Mouse (Mus musculus) neural tube, embryonic 11.5 days (tissue): ENCODE data around the gene Slc5a8. TPM values are rescaled to one million over a fixed set of nuclear protein-coding genes. Genes with fewer than 3 reads are reported as not detected.

ENCODE experiments used
- ATAC-seq: fragments of 200-750 bp; cut with Nextera tagmentation; 2 replicates; pipeline ENCODE4 v1.8.0; 2017; ENCODE audit warnings: moderate number of reproducible peaks, mild to moderate bottlenecking, moderate TSS enrichment, moderate library complexity; ENCODE audit not compliant: insufficient read depth, low FRiP score, low TSS enrichment
- DNase-seq: peaks from one replicate; pipeline ENCODE4 v3.0.0-alpha.2; 2015; ENCODE audit warnings: low spot score
- H3K27ac ChIP-seq: fragments of 300-500 bp; sonication (generic); 2 replicates; pipeline ENCODE4 v1.5.1; 2014; ENCODE audit warnings: low read depth, mild to moderate bottlenecking, low read length
- H3K27me3 ChIP-seq: fragments of 300-500 bp; sonication (generic); 2 replicates; pipeline ENCODE4 v1.6.1; 2014; ENCODE audit warnings: mild to moderate bottlenecking, low read length, mixed read lengths; ENCODE audit not compliant: control insufficient read depth, insufficient read depth
- H3K36me3 ChIP-seq: fragments of 300-500 bp; sonication (generic); 2 replicates; pipeline ENCODE4 v1.6.1; 2014; ENCODE audit warnings: mild to moderate bottlenecking, low read length, moderate library complexity, mixed read lengths; ENCODE audit not compliant: control insufficient read depth, insufficient read depth
- H3K4me1 ChIP-seq: fragments of 300-500 bp; sonication (generic); 2 replicates; pipeline ENCODE4 v1.6.1; 2014; ENCODE audit warnings: low read length, mixed read lengths; ENCODE audit not compliant: control insufficient read depth, insufficient read depth
- H3K4me2 ChIP-seq: fragments of 300-500 bp; sonication (generic); 2 replicates; pipeline ENCODE4 v1.6.1; 2014; ENCODE audit warnings: low read depth, mild to moderate bottlenecking, moderate library complexity
- H3K4me3 ChIP-seq: fragments of 300-500 bp; sonication (generic); 2 replicates; pipeline ENCODE4 v1.5.1; 2014; ENCODE audit warnings: low read depth, low read length
- H3K9ac ChIP-seq: fragments of 300-500 bp; sonication (generic); 2 replicates; pipeline ENCODE4 v1.6.1; 2014; ENCODE audit warnings: mild to moderate bottlenecking, low read length
- H3K9me3 ChIP-seq: fragments of 300-500 bp; sonication (generic); 2 replicates; pipeline ENCODE4 v1.6.1; 2016; ENCODE audit warnings: low read length; ENCODE audit not compliant: control insufficient read depth
- WGBS: fragments of 180-500 bp; shearing (Covaris S2); extraction: QIAGEN DNeasy Blood & Tissue Kit; methylation state at CpG from one replicate; pipeline ENCODE4 v1.1.7; 2014; 5-methylcytosine and 5-hydroxymethylcytosine counted together
- polyA plus RNA-seq: library from polyadenylated mRNA; unstranded; fragments of >200 nt; fragmentation: Nextera tagmentation; extraction: Ambion mirVana; gene quantifications from 2 replicates; pipeline ENCODE4 v1.2.1, GENCODE M21; 2014

Gene Slc5a8
- polyA plus RNA-seq, 1 experiment from 2014 or later, result 0.07 TPM

DNA sequence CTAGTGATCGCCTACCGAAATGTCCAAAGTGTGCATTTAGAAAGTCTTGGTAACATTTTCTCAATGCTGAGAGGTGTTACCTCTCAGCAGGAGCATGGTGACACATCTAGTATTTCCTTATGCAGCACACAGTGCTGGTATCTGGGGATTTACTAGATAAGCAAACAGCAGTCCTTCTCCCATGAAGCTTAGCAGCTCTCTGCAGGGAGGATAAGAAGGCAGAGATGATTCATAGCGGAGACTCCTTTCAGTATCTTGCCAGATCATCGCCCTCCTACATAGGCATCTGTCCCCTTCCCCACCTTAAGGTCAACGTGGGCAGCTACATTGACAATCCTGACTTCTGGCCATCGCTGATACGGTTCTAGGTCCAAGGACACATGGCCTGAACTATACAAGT lies 8.4 kb upstream of the Slc5a8 start:
- no peak for DNase-seq
- Histone ChIP-seq H3K4me2 (no peak overlapping the region), H3K9me3 (no peaks in the 10 kb centered on the region), H3K27ac (no peak overlapping the region), H3K4me1 (no peaks in the 10 kb centered on the region), H3K4me3 (no peak overlapping the region), H3K27me3 (no peaks in the 10 kb centered on the region), H3K36me3 (no peaks in the 10 kb centered on the region), H3K9ac (no peak overlapping the region)
- 88% methylated on average over 7 of the region's 7 CpGs for WGBS
- no peak for ATAC-seq

DNA sequence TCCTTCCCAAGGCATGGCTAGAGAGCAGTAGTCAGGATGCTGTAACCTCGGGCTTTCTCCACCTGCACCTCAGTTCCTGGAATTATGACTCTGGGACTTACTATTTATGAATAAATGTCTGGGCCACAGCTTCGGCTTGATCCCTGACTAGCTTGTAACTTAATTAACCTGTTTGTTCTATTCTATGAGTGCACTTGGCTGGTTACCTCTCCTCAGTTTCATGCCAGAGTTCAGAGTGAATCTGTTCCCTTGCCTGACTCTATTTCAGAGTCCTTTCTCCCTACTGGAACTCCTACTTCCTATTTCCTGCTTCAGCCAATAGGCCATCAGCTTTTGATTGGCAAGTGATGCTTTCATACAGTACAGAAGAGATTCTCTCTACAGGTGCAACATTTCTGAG lies 2.1 kb upstream of the Slc5a8 start:
- DNase-seq, result no peak
- 82% methylated on average over 2 of the region's 2 CpGs for WGBS
- Histone ChIP-seq H3K27ac (no peak overlapping the region), H3K4me2 (no peak overlapping the region), H3K27me3 (peaks cover 15% of the 10 kb centered on the region), H3K9me3 (no peaks in the 10 kb centered on the region), H3K4me1 (peaks cover 5% of the 10 kb centered on the region; the same call in 1 of the 2 replicates), H3K36me3 (no peaks in the 10 kb centered on the region), H3K4me3 (no peak overlapping the region), H3K9ac (no peak overlapping the region)
- ATAC-seq, result no peak

DNA sequence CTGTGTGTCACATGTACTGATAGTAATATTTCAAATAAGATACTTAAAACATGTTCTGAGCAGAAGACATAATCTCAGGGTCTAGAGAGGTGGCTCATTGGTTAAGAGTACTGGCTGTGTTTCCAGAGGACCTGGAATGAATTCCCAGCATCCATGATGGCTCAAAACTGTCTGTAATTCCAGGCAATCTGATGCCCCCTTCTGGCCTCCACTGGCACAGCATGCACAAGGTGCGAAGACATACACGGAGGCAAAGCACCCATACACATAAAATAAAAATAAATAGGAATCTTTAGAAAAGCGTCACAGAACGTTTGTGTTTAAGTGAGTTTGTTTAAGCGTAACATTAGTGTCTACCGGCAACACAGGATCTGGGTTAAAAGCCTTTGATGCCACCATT lies 956 bp upstream of the Slc5a8 start:
- peaks cover 5% of the 10 kb centered on the region; the same call in 1 of the 2 replicates for H3K4me1 ChIP-seq
- no peak overlapping the region for H3K27ac ChIP-seq
- WGBS, result 77% methylated on average over 6 of the region's 6 CpGs
- DNase-seq, result no peak
- H3K9me3 ChIP-seq, result no peaks in the 10 kb centered on the region
- no peak overlapping the region for H3K9ac ChIP-seq
- peaks cover 15% of the 10 kb centered on the region for H3K27me3 ChIP-seq
- ATAC-seq, result no peak
- H3K36me3 ChIP-seq, result no peaks in the 10 kb centered on the region
- no peak overlapping the region for H3K4me3 ChIP-seq
- no peak overlapping the region for H3K4me2 ChIP-seq

DNA sequence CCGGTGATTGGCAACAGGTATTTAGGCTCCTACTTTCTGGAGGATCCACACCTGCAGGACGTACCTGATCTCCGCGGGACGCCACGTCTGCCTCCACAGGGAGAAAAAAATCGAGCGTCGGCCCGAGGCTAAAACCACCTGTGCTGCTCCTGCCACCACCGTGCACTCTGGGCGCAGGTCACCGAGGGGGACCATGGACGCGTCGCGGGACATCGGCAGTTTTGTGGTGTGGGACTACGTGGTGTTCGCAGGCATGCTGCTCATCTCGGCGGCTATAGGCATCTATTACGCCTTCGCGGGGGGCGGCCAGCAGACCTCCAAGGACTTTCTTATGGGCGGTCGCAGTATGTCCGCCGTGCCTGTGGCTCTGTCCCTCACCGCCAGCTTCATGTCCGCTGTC lies 322 bp downstream of the Slc5a8 start:
- Histone ChIP-seq H3K27me3 (peaks cover 15% of the 10 kb centered on the region), H3K4me1 (peaks cover 5% of the 10 kb centered on the region; the same call in 1 of the 2 replicates), H3K4me3 (peak overlapping the region; percentile 16; the same call in 1 of the 2 replicates), H3K9me3 (no peaks in the 10 kb centered on the region), H3K9ac (no peak overlapping the region), H3K27ac (no peak overlapping the region), H3K4me2 (peak overlapping the region; percentile 39), H3K36me3 (no peaks in the 10 kb centered on the region)
- WGBS, result 2% methylated on average over 32 of the region's 32 CpGs
- ATAC-seq, result no peak
- DNase-seq, result no peak

DNA sequence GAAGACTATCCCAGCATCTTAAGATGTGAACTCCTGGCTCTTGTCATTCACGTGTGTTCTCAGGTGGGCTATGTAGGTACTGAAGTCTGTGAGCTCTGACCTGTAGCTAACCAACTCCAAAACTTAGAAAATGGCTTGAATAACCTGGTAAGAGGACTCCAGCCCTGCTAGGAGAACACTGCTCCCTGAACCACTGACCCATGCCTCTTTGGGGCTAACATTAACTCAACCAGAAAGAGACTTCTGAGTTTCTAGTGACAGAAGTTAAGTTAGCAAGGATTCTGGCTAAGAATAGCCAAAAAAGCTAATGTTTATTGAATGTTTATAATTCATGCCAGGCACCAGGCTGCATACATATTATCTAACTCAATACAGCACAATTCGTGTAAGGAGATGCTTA lies 2.6 kb downstream of the Slc5a8 start:
- WGBS, result 85% methylated on average over 2 of the region's 2 CpGs
- Histone ChIP-seq H3K9me3 (no peaks in the 10 kb centered on the region), H3K4me1 (peaks cover 5% of the 10 kb centered on the region; the same call in 1 of the 2 replicates), H3K27ac (no peak overlapping the region), H3K4me2 (no peak overlapping the region), H3K36me3 (no peaks in the 10 kb centered on the region), H3K27me3 (peaks cover 15% of the 10 kb centered on the region), H3K4me3 (no peak overlapping the region), H3K9ac (no peak overlapping the region)
- DNase-seq (no peak), ATAC-seq (no peak)

DNA sequence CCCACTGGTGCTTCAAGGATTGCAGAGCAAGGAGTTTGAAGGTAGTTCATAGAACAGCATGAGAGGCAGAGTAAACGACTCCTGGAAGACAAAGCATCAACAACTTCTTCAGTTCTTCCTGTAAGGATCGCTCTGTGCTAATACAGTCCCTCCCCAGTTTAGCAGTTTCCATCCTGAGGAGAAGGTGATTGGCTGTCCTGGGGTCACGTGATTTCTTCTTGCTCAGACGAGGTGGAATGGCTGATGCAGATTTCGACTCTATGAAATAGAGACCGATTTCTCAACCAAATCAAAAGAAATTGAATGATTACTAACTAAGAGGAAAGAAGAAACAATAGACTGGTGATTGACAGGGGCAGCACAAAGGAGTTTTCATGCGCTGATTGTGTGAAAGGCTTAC lies 5.6 kb downstream of the Slc5a8 start:
- Histone ChIP-seq H3K9ac (no peak overlapping the region), H3K36me3 (no peaks in the 10 kb centered on the region), H3K9me3 (no peaks in the 10 kb centered on the region), H3K27me3 (peaks cover 3% of the 10 kb centered on the region), H3K4me1 (no peaks in the 10 kb centered on the region), H3K4me2 (no peak overlapping the region), H3K4me3 (no peak overlapping the region), H3K27ac (no peak overlapping the region)
- ATAC-seq, result no peak
- no peak for DNase-seq
- 88% methylated on average over 7 of the region's 7 CpGs for WGBS

DNA sequence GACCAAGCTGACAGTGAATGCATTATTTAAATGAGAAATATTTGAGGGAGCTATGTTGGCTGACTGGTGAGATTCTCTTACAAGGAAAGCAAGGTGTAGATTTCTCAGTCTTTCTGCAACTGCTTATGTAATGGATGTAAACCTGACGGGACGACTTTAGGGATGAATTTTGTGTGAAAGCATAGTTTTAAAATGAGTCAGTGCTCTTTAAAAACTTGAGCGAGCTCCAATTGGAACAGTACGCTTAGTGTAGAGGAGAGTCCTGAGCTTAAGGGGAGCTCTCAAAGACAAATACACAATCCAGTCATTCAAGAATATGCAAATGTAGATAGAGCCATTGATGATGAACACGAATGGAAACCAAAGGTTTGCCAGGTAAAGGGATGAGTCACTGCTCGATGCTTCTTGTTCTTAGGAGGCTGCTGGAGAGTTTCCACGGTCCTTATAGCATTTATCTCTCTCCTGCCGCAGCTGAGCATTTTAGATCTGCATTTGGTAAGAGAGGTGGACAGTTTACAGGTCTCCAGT lies 6.8 kb downstream of the Slc5a8 start:
- WGBS, result 88% methylated on average over 8 of the region's 8 CpGs
- ATAC-seq (no peak), DNase-seq (no peak)

DNA sequence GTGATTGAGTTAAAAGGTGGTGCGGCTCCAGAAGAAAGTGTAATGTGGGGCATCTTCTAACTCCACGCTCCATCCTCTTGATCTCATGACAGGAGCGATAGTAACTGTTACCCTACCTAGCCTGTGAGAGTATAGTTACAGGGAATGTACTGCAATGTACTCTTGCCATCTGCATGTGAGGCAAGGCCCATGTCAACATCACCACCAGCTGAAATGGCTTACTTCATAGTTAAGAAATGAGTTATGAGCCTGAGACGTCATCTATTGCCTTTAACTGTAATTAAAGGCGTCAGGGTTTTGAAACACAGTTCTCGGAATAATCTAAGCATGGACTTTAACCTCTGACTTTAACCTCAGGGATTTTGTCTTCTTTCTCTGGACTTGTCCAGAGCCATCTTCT lies 11.2 kb downstream of the Slc5a8 start:
- H3K36me3 ChIP-seq, result no peaks in the 10 kb centered on the region
- H3K4me2 ChIP-seq, result no peak overlapping the region
- no peak overlapping the region for H3K27ac ChIP-seq
- DNase-seq, result no peak
- no peaks in the 10 kb centered on the region for H3K27me3 ChIP-seq
- H3K9ac ChIP-seq, result no peak overlapping the region
- H3K9me3 ChIP-seq, result no peaks in the 10 kb centered on the region
- 91% methylated on average over 6 of the region's 6 CpGs for WGBS
- H3K4me1 ChIP-seq, result no peaks in the 10 kb centered on the region
- no peak overlapping the region for H3K4me3 ChIP-seq
- ATAC-seq, result no peak

More for the DNA sequence above, 6.8 kb downstream of the Slc5a8 start:
- no peak overlapping the region for H3K4me2 ChIP-seq
- H3K27ac ChIP-seq, result no peak overlapping the region
- no peaks in the 10 kb centered on the region for H3K27me3 ChIP-seq
- no peaks in the 10 kb centered on the region for H3K36me3 ChIP-seq
- H3K9ac ChIP-seq, result no peak overlapping the region
- H3K4me1 ChIP-seq, result no peaks in the 10 kb centered on the region
- no peaks in the 10 kb centered on the region for H3K9me3 ChIP-seq
- no peak overlapping the region for H3K4me3 ChIP-seq

DNA sequence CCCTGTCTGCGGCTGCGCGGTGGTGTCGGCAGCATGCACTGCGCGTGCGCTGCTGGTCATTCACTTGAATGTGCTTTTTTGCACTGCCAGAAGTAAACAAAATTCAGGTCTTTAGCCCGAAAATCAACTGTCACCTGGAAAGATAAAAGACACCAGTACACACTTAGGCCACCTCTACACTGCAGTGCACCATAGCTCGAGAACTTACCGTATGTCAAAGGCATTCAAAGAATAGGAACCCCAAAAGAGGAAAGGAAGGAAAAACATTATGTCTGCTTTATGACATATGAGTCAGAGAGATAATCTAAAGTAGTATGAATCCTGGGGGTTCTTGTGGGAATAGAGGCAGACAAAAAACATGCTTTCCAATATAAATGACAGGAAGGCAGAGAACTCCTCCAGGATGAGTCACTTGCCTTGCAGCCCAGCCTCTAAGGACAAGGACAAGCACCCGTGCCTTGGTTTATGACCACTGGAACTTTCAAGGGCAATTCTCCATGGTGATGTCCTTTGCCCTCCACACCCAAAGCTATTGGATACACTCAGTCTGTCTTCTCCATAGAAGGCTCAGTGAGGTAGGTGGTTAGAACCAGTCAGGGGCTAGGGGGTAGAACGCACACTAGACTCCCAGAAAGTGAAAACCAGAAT lies 64.0 kb downstream of the Slc5a8 start:
- ATAC-seq (no peak), DNase-seq (no peak)
- H3K4me1 ChIP-seq, result no peaks in the 10 kb centered on the region
- H3K4me2 ChIP-seq, result no peak overlapping the region
- no peaks in the 10 kb centered on the region for H3K27me3 ChIP-seq
- H3K36me3 ChIP-seq, result no peaks in the 10 kb centered on the region
- H3K27ac ChIP-seq, result no peak overlapping the region
- no peaks in the 10 kb centered on the region for H3K9me3 ChIP-seq
- H3K4me3 ChIP-seq, result no peak overlapping the region
- WGBS, result 91% methylated on average over 12 of the region's 12 CpGs
- no peak overlapping the region for H3K9ac ChIP-seq
